Mouse (Mus musculus) CH12.LX (cell line): ENCODE results near the gene Gcnt3. TPM values are rescaled to one million over a fixed set of nuclear protein-coding genes. Genes with fewer than 3 reads are reported as not detected.
A peak's percentile ranks its signal among the peaks of the same experiment; 100 is the strongest.

ENCODE experiments used
- DNase-seq: peaks from one replicate; pipeline ENCODE4 v3.0.0-alpha.2; 2013; ENCODE audit errors: extremely low read depth
- H3K27ac ChIP-seq: 2 replicates; pipeline ENCODE4 v1.5.1; 2012; ENCODE audit warnings: low read depth, mild to moderate bottlenecking, control low read depth, moderate library complexity; ENCODE audit not compliant: insufficient read depth
- H3K27me3 ChIP-seq: replicated peaks from 2 replicates; pipeline ENCODE3; 2012; ENCODE audit warnings: inconsistent platforms
- H3K36me3 ChIP-seq, 2 experiments: replicated peaks in 1 of 2; 2 replicates each; pipeline versions ENCODE3 to v1.6.1; 2012; ENCODE audit warnings: inconsistent platforms in 1 of 2, low read length in 1 of 2, mild to moderate bottlenecking in 1 of 2, mixed read lengths in 1 of 2, moderate library complexity in 1 of 2; ENCODE audit not compliant: control insufficient read depth in 1 of 2, insufficient read depth in 1 of 2
- H3K4me1 ChIP-seq, 2 experiments: 2 replicates each; pipeline ENCODE4 v1.6.1; 2012; ENCODE audit warnings: inconsistent platforms in 1 of 2, moderate library complexity in 1 of 2; ENCODE audit not compliant: insufficient read depth in 2 of 2, control insufficient read depth in 1 of 2
- H3K4me2 ChIP-seq: 2 replicates; pipeline ENCODE4 v1.6.1; 2012; ENCODE audit warnings: low read depth, mild to moderate bottlenecking, control low read depth; ENCODE audit not compliant: poor library complexity, insufficient read depth, severe bottlenecking
- H3K4me3 ChIP-seq, 3 experiments: fragments of 150-350 bp in 1 of 3; sonication (generic) in 1 of 3; replicated peaks in 1 of 3; 2 replicates each; pipeline versions ENCODE3 to v1.5.1; 2011 to 2012; ENCODE audit warnings: low read depth in 2 of 3, low read length in 2 of 3, mild to moderate bottlenecking in 2 of 3, moderate library complexity in 2 of 3, control low read depth in 1 of 3, improper control_type of control experiment in 1 of 3, inconsistent platforms in 1 of 3, mixed read lengths in 1 of 3; ENCODE audit not compliant: poor library complexity in 1 of 3
- H3K79me2 ChIP-seq: replicated peaks from 2 replicates; pipeline ENCODE4 v1.6.1; 2012; ENCODE audit warnings: mild to moderate bottlenecking, moderate library complexity; ENCODE audit not compliant: control insufficient read depth, poor library complexity, insufficient read depth, severe bottlenecking; ENCODE audit errors: extremely low read depth
- H3K9ac ChIP-seq: 2 replicates; pipeline ENCODE4 v1.6.1; 2012; ENCODE audit warnings: low read depth, mild to moderate bottlenecking, control low read depth, moderate library complexity; ENCODE audit not compliant: insufficient read depth
- H3K9me3 ChIP-seq: replicated peaks from 2 replicates; pipeline ENCODE3; 2012; ENCODE audit warnings: low read length, inconsistent platforms, mixed read lengths
- BHLHE40 ChIP-seq: IDR thresholded peaks from 2 replicates; pipeline ENCODE4 v1.6.1; 2011; ENCODE audit warnings: mild to moderate bottlenecking, low read depth, low read length, improper control_type of control experiment
- CHD1 ChIP-seq: IDR thresholded peaks from 2 replicates; pipeline ENCODE4 v1.6.1; 2012; ENCODE audit warnings: low read depth, low read length, improper control_type of control experiment, inconsistent platforms
- CHD2 ChIP-seq: IDR thresholded peaks from 2 replicates; pipeline ENCODE4 v1.6.1; 2011; ENCODE audit warnings: low read length, improper control_type of control experiment
- CTCF ChIP-seq, 2 experiments: IDR thresholded peaks in 1 of 2; conservative IDR thresholded peaks in 1 of 2; 2 replicates each; pipeline ENCODE4 v1.5.1; 2011 to 2012; ENCODE audit warnings: low read depth in 2 of 2, low read length in 2 of 2, improper control_type of control experiment in 1 of 2, inconsistent platforms in 1 of 2, mild to moderate bottlenecking in 1 of 2, moderate library complexity in 1 of 2
- ELF1 ChIP-seq: IDR thresholded peaks from 2 replicates; pipeline ENCODE4 v1.6.1; 2014; ENCODE audit warnings: low read depth, mild to moderate bottlenecking, inconsistent platforms, low read length, improper control_type of control experiment
- GABPA ChIP-seq: IDR thresholded peaks from 2 replicates; pipeline ENCODE4 v1.6.1; 2012; ENCODE audit warnings: low read depth, low read length, improper control_type of control experiment, inconsistent platforms; ENCODE audit not compliant: insufficient replicate concordance
- HCFC1 ChIP-seq: IDR thresholded peaks from 2 replicates; pipeline ENCODE4 v1.6.1; 2012; ENCODE audit warnings: low read depth, mild to moderate bottlenecking, inconsistent platforms, low read length, improper control_type of control experiment
- IRF4 ChIP-seq: IDR thresholded peaks from 2 replicates; pipeline ENCODE4 v1.6.1; 2014; ENCODE audit warnings: low read depth, mild to moderate bottlenecking, inconsistent platforms, low read length, improper control_type of control experiment
- JUN ChIP-seq: IDR thresholded peaks from 2 replicates; pipeline ENCODE4 v1.6.1; 2011; ENCODE audit warnings: low read depth, mild to moderate bottlenecking, low read length, improper control_type of control experiment, moderate library complexity; ENCODE audit not compliant: insufficient read depth
- JUND ChIP-seq: conservative IDR thresholded peaks from 2 replicates; pipeline ENCODE4 v1.6.1; 2011; ENCODE audit warnings: low read depth, low read length, improper control_type of control experiment
- MAFK ChIP-seq: IDR thresholded peaks from 2 replicates; pipeline ENCODE4 v1.6.1; 2011; ENCODE audit warnings: low read length, improper control_type of control experiment; ENCODE audit not compliant: insufficient replicate concordance
- MAX ChIP-seq: IDR thresholded peaks from 2 replicates; pipeline ENCODE4 v1.6.1; 2011; ENCODE audit warnings: low read length, improper control_type of control experiment
- MAZ ChIP-seq: IDR thresholded peaks from 2 replicates; pipeline ENCODE4 v1.6.1; 2012; ENCODE audit warnings: low read depth, mild to moderate bottlenecking, inconsistent platforms, low read length, improper control_type of control experiment, moderate library complexity
- MXI1 ChIP-seq: IDR thresholded peaks from 2 replicates; pipeline ENCODE4 v1.6.1; 2011; ENCODE audit warnings: mild to moderate bottlenecking, low read depth, low read length, improper control_type of control experiment
- POLR2AphosphoS2 ChIP-seq: IDR thresholded peaks from 2 replicates; pipeline ENCODE4 v1.6.1; 2011; ENCODE audit warnings: low read depth, low read length, improper control_type of control experiment
- RAD21 ChIP-seq: IDR thresholded peaks from 2 replicates; pipeline ENCODE4 v1.6.1; 2011; ENCODE audit warnings: low read depth, mild to moderate bottlenecking, low read length, improper control_type of control experiment, moderate library complexity
- SMC3 ChIP-seq: IDR thresholded peaks from 2 replicates; pipeline ENCODE4 v1.6.1; 2011; ENCODE audit warnings: low read depth, low read length, improper control_type of control experiment
- TBP ChIP-seq: conservative IDR thresholded peaks from 2 replicates; pipeline ENCODE4 v1.6.1; 2011; ENCODE audit warnings: low read depth, low read length, improper control_type of control experiment
- UBTF ChIP-seq: IDR thresholded peaks from 2 replicates; pipeline ENCODE4 v1.6.1; 2012; ENCODE audit warnings: low read depth, mild to moderate bottlenecking, inconsistent platforms, low read length, improper control_type of control experiment, moderate library complexity
- USF1 ChIP-seq: IDR thresholded peaks from 2 replicates; pipeline ENCODE4 v1.6.1; 2014; ENCODE audit warnings: low read depth, mild to moderate bottlenecking, inconsistent platforms, low read length, improper control_type of control experiment
- USF2 ChIP-seq: conservative IDR thresholded peaks from 2 replicates; pipeline ENCODE4 v1.6.1; 2011; ENCODE audit warnings: low read depth, low read length, improper control_type of control experiment
- ZC3H11A ChIP-seq: IDR thresholded peaks from 2 replicates; pipeline ENCODE4 v1.6.1; 2012; ENCODE audit warnings: low read depth, mild to moderate bottlenecking, inconsistent platforms, low read length, improper control_type of control experiment
- ZKSCAN1 ChIP-seq: IDR thresholded peaks from 2 replicates; pipeline ENCODE4 v1.6.1; 2012; ENCODE audit warnings: low read depth, inconsistent platforms, low read length, improper control_type of control experiment, borderline replicate concordance
- ZMIZ1 ChIP-seq: IDR thresholded peaks from 2 replicates; pipeline ENCODE4 v1.6.1; 2012; ENCODE audit warnings: low read depth, mild to moderate bottlenecking, inconsistent platforms, low read length, improper control_type of control experiment
- dilution Hi-C: fragments of 300-500 bp; cut with MboI; formaldehyde crosslinking; loops from 2 replicates; pipeline ENCODE4 v1.14.3; 2020; ENCODE audit warnings: low sequenced_read_pairs; ENCODE audit not compliant: extremely low pct_unique_long_range_greater_than_20kb, extremely low pct_ligation_motif_present
- in situ Hi-C: fragments of 300-500 bp; cut with MboI; formaldehyde crosslinking; loops from 3 replicates; pipeline ENCODE4 v1.14.3; 2019; ENCODE audit warnings: low sequenced_read_pairs, low pct_ligation_motif_present, low pct_unique_long_range_greater_than_20kb, mixed read lengths
- polyA plus RNA-seq: library from polyadenylated mRNA; unstranded; fragments of >175 nt; gene quantifications from 2 replicates; pipeline ENCODE4 v1.2.1, GENCODE M21; 2012; ENCODE audit warnings: low read depth; ENCODE audit not compliant: insufficient read length
- total RNA-seq, 2 experiments: library from RNA; depleted of rRNA; stranded (reverse); fragments of 300-350 nt in 1 of 2; fragments of >200 nt in 1 of 2; gene quantifications; 2 replicates each; pipeline ENCODE4 v1.2.3; 2012 to 2014

Gene Gcnt3
- total and polyA plus RNA-seq, 3 experiments = 0.04 TPM; not detected in 1

DNA sequence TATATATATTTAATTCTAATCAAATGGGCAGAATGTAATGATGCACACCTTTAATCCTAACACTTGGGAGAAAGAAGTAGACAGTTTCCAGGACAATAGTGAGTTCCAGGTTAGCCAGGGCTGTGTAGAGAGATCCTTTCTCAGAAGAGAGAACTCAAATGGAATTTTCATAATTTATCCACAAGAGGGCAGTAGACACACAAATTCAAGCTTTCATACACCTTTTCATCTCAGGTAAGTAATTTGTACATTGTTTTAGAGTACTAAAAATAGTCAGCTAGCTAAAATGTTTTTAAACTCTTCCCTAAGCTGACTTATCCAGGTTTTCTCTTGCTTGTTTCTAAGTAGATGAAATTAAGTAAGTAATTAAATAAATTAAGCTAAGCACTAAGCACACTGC, 19.0 kb downstream of the Gcnt3 start:
- dilution Hi-C loops (no loop called here), in situ Hi-C loops (no loop called here)
- no peak overlapping the region for H3K4me2 ChIP-seq
- DNase-seq = peak; percentile 38
- H3K79me2 ChIP-seq = peaks cover 18% of the 10 kb centered on the region
- H3K36me3 ChIP-seq = peaks cover 5 to 53% of the 10 kb centered on the region in 2 experiments
- no peaks in the 10 kb centered on the region for H3K9me3 ChIP-seq
- no peak overlapping the region for H3K9ac ChIP-seq
- no peak overlapping the region for H3K27ac ChIP-seq
- no peak for TF ChIP-seq MAZ
- peak in 1 of 2 experiments; percentile 67; a peak in 2 of 4 replicates for TF ChIP-seq CTCF (conservative IDR thresholded peaks at IDR 0.05 in 1 of 2, IDR thresholded peaks at IDR 0.05 in 1 of 2; ENCODE audit: low read depth in 2 of 2, low read length in 2 of 2)
- peak; percentile 50 for TF ChIP-seq SMC3
- TF ChIP-seq RAD21 = peak; percentile 65
- no peak overlapping the region for H3K4me3 ChIP-seq
- H3K27me3 ChIP-seq = no peaks in the 10 kb centered on the region
- H3K4me1 ChIP-seq = peaks cover 0 to 26% of the 10 kb centered on the region in 2 experiments; a peak in 2 of 4 replicates

DNA sequence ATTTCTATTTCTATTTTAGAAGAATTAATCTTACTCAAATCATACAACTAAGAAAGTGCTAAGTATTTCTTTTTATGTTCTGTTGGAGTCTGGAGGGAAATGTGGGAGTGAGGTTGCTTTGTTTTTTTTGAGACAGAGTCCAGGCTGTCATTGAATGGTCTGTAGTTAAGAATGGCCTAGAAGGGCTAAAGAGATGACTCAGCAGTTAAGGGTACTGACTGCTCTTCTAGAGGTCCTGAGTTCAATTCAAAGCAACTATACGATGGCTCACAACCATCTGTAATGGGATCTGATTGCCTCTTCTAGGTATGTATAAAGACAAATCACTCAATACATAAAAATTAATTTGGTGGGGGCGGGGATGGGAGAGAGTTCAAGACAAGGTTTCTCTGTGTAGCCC, 22.3 kb downstream of the Gcnt3 start:
- Histone ChIP-seq H3K9ac (no peak overlapping the region), H3K36me3 (peaks cover 3 to 36% of the 10 kb centered on the region in 2 experiments), H3K27ac (no peak overlapping the region), H3K4me2 (no peak overlapping the region; the same call in 1 of the 2 replicates), H3K9me3 (no peaks in the 10 kb centered on the region), H3K27me3 (no peaks in the 10 kb centered on the region), H3K4me1 (peaks cover 0 to 32% of the 10 kb centered on the region in 2 experiments; a peak in 2 of 4 replicates), H3K79me2 (peaks cover 29% of the 10 kb centered on the region), H3K4me3 (no peak overlapping the region)
- no peak for TF ChIP-seq JUN
- no peak for TF ChIP-seq ELF1
- TF ChIP-seq MAFK = peak; percentile 92
- no peak for TF ChIP-seq POLR2AphosphoS2
- TF ChIP-seq JUND = no peak
- TF ChIP-seq BHLHE40 = no peak
- no peak for DNase-seq
- dilution Hi-C loops (no loop called here), in situ Hi-C loops (no loop called here)

DNA sequence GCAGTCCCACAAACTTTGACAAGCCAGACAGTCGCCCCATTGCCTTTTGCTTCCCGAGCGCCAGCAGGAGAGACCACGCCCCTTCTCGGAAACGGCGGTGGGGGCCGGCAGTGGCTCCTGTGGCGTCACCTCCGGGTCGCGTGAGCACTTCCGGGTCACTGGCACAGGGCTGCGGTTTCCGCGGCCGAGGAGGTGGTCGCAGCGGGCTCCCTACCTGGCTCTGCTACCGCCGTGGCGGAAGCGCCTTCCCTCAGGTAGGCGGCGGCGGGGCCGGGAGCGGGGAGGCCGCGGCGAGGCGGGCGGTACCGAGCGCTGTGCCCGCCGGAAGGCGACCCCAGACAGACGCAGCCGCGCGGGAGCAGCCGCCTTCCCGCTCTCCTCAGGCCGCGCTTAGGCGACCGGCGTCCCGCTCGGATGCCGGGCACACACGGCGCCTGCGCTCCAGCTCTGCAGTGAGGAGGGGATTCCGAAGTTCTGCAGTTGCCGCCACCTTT, 25.4 kb downstream of the Gcnt3 start, which contains the start of gene Gtf2a2:
TSS of gene Gtf2a2 (plus strand) at position 143 of the 494 bp plus-strand sequence.
- Histone ChIP-seq H3K27me3 (no peaks in the 10 kb centered on the region), H3K4me3 (peak within 1 kb of the TSS; percentile 89 to 92 (median 90)), H3K9me3 (no peaks in the 10 kb centered on the region), H3K9ac (peak within 1 kb of the TSS; percentile 84), H3K4me1 (peaks cover 0 to 32% of the 10 kb centered on the region in 2 experiments; a peak in 2 of 4 replicates), H3K36me3 (peaks cover 19 to 51% of the 10 kb centered on the region in 2 experiments), H3K4me2 (peak within 1 kb of the TSS; percentile 74), H3K79me2 (peaks cover 27% of the 10 kb centered on the region), H3K27ac (peak within 1 kb of the TSS; percentile 50)
- peak; percentile 91 for DNase-seq
- dilution Hi-C loops = no loop called here
- in situ Hi-C loops = no loop called here
- TF ChIP-seq USF2 (no peak), SMC3 (no peak), JUND (no peak), MXI1 (peak; percentile 74; the same call in 1 of the 2 replicates), MAX (no peak), POLR2AphosphoS2 (peak; percentile 89; the same call in 1 of the 2 replicates), HCFC1 (peak; percentile 89), TBP (peak; percentile 70; the same call in 1 of the 2 replicates), USF1 (no peak), CHD1 (no peak), ZC3H11A (no peak), UBTF (peak; percentile 56; the same call in 1 of the 2 replicates), ZKSCAN1 (no peak), MAZ (peak; percentile 100), CHD2 (peak; percentile 80), IRF4 (peak; percentile 70), GABPA (no peak; the same call in 1 of the 2 replicates), ZMIZ1 (peak; percentile 79), CTCF (conservative IDR thresholded peaks at IDR 0.05 in 1 of 2, IDR thresholded peaks at IDR 0.05 in 1 of 2; ENCODE audit: low read depth in 2 of 2, low read length in 2 of 2) (no peak)
